Mouse (Mus musculus): ENCODE data around the gene Tbc1d17. TPM values are rescaled to one million over a fixed set of nuclear protein-coding genes. Genes with fewer than 3 reads are reported as not detected.

Gene Tbc1d17
- polyA plus RNA-seq, 1 experiment from 2014 or later, result 61.2 TPM

MicroRNAs encoded within 50 kb of the gene (microRNA counts, 519-probe panel; counts per million panel counts)
- microRNA mmu-miR-707, result not detected

Small RNAs within 50 kb of the gene (microRNA-seq; reads per million reads assigned to microRNA genes)
- gene Mir707, result not detected

Other genes starting within 250 kb of the Tbc1d17 start
- gene Myh14, start 178.2 kb downstream of the Tbc1d17 start, polyA plus RNA-seq (2016; fragmentation: Nextera tagmentation; extraction: Ambion mirVana), result 0.59 and 1.0 TPM in 2 replicates
- gene Izumo2, start 140.3 kb downstream of the Tbc1d17 start, polyA plus RNA-seq (2016; fragmentation: Nextera tagmentation; extraction: Ambion mirVana), result not detected in 2 replicates
- gene Vrk3, start 100.7 kb downstream of the Tbc1d17 start, polyA plus RNA-seq (2016; fragmentation: Nextera tagmentation; extraction: Ambion mirVana), result 29.4 and 32.2 TPM in 2 replicates
- gene Zfp473, start 98.0 kb downstream of the Tbc1d17 start, polyA plus RNA-seq (2016; fragmentation: Nextera tagmentation; extraction: Ambion mirVana), result 0.78 and 0.98 TPM in 2 replicates
- 90.9 and 93.3 TPM in 2 replicates for gene Nup62, start 33.0 kb downstream of the Tbc1d17 start, polyA plus RNA-seq (2016; fragmentation: Nextera tagmentation; extraction: Ambion mirVana)
- gene Il4i1, start 32.7 kb downstream of the Tbc1d17 start, polyA plus RNA-seq (2016; fragmentation: Nextera tagmentation; extraction: Ambion mirVana), result 0.78 and 1.1 TPM in 2 replicates
- gene Atf5, start 32.4 kb downstream of the Tbc1d17 start, polyA plus RNA-seq (2016; fragmentation: Nextera tagmentation; extraction: Ambion mirVana), result 2.6 and 2.7 TPM in 2 replicates
- 105 and 108 TPM in 2 replicates for gene Akt1s1, start 88 bp downstream of the Tbc1d17 start, polyA plus RNA-seq (2016; fragmentation: Nextera tagmentation; extraction: Ambion mirVana)
- gene Pnkp, start 8.1 kb upstream of the Tbc1d17 start, polyA plus RNA-seq (2016; fragmentation: Nextera tagmentation; extraction: Ambion mirVana), result 23.3 and 27.0 TPM in 2 replicates
- 308 and 321 TPM in 2 replicates for gene Ptov1, start 20.7 kb upstream of the Tbc1d17 start, polyA plus RNA-seq (2016; fragmentation: Nextera tagmentation; extraction: Ambion mirVana)
- 76.8 and 81.2 TPM in 2 replicates for gene Med25, start 43.6 kb upstream of the Tbc1d17 start, polyA plus RNA-seq (2016; fragmentation: Nextera tagmentation; extraction: Ambion mirVana)
- gene Fuz, start 47.0 kb upstream of the Tbc1d17 start, polyA plus RNA-seq (2016; fragmentation: Nextera tagmentation; extraction: Ambion mirVana), result 12.0 and 12.6 TPM in 2 replicates
- 74.5 and 77.2 TPM in 2 replicates for gene Ap2a1, start 80.4 kb upstream of the Tbc1d17 start, polyA plus RNA-seq (2016; fragmentation: Nextera tagmentation; extraction: Ambion mirVana)
- gene Tsks, start 94.1 kb upstream of the Tbc1d17 start, polyA plus RNA-seq (2016; fragmentation: Nextera tagmentation; extraction: Ambion mirVana), result 0.19 TPM in 1 of 2 replicates, not detected in the other
- gene Cpt1c, start 125.8 kb upstream of the Tbc1d17 start, polyA plus RNA-seq (2016; fragmentation: Nextera tagmentation; extraction: Ambion mirVana), result 10.7 and 11.5 TPM in 2 replicates
- 377 and 394 TPM in 2 replicates for gene Prmt1, start 137.5 kb upstream of the Tbc1d17 start, polyA plus RNA-seq (2016; fragmentation: Nextera tagmentation; extraction: Ambion mirVana)
- 59.5 and 60.8 TPM in 2 replicates for gene Irf3, start 148.6 kb upstream of the Tbc1d17 start, polyA plus RNA-seq (2016; fragmentation: Nextera tagmentation; extraction: Ambion mirVana)
- 42.1 and 42.5 TPM in 2 replicates for gene Bcl2l12, start 149.6 kb upstream of the Tbc1d17 start, polyA plus RNA-seq (2016; fragmentation: Nextera tagmentation; extraction: Ambion mirVana)
- gene Scaf1, start 167.3 kb upstream of the Tbc1d17 start, polyA plus RNA-seq (2016; fragmentation: Nextera tagmentation; extraction: Ambion mirVana), result 37.0 and 41.2 TPM in 2 replicates
- gene Rras, start 168.9 kb upstream of the Tbc1d17 start, polyA plus RNA-seq (2016; fragmentation: Nextera tagmentation; extraction: Ambion mirVana), result 79.3 and 79.4 TPM in 2 replicates
- 7.1 and 7.2 TPM in 2 replicates for gene Prr12, start 203.8 kb upstream of the Tbc1d17 start, polyA plus RNA-seq (2016; fragmentation: Nextera tagmentation; extraction: Ambion mirVana)
- 43.3 and 45.7 TPM in 2 replicates for gene Nosip, start 213.3 kb upstream of the Tbc1d17 start, polyA plus RNA-seq (2016; fragmentation: Nextera tagmentation; extraction: Ambion mirVana)
- gene Prrg2, start 213.6 kb upstream of the Tbc1d17 start, polyA plus RNA-seq (2016; fragmentation: Nextera tagmentation; extraction: Ambion mirVana), result 13.6 and 14.0 TPM in 2 replicates
- 290 and 291 TPM in 2 replicates for gene Rcn3, start 243.1 kb upstream of the Tbc1d17 start, polyA plus RNA-seq (2016; fragmentation: Nextera tagmentation; extraction: Ambion mirVana)